Mouse (Mus musculus): ENCODE data around the gene Itih3. TPM values are rescaled to one million over a fixed set of nuclear protein-coding genes. Genes with fewer than 3 reads are reported as not detected.

Gene Itih3
- total and polyA plus RNA-seq, 3 experiments, result not detected

DNA sequence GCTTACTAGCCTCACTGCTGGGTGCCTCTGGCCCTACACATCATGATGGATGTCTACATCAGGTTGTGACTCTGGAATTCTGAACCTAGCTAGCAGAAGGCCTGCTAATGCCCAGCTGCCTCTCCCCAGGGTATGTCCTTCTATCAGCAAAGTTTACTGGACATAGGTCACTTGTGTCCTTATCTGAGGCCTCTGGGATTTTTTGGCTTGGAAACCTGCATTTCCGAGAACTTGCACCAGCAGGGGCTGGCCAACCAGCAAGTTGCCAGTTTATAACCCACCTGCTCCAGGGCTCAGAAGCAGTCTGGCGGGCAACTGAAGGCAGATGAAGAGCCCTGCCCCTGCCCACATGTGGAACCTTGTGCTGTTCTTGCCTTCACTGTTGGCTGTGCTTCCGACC, 37.4 kb downstream of the Itih3 start, which contains the start of gene Itih4:
Itih4 (plus strand) TSS at position 273 of the 400 bp plus-strand sequence.
- H3K27ac ChIP-seq (ENCODE audit: insufficient read depth, low read depth), result no peak within 1 kb of the TSS
- H3K9ac ChIP-seq (ENCODE audit: insufficient read depth, low read depth), result no peak within 1 kb of the TSS
- in situ Hi-C loops (cut with MboI; ENCODE audit: low pct_ligation_motif_present, low pct_unique_long_range_greater_than_20kb, low sequenced_read_pairs), result no loop called here

DNA sequence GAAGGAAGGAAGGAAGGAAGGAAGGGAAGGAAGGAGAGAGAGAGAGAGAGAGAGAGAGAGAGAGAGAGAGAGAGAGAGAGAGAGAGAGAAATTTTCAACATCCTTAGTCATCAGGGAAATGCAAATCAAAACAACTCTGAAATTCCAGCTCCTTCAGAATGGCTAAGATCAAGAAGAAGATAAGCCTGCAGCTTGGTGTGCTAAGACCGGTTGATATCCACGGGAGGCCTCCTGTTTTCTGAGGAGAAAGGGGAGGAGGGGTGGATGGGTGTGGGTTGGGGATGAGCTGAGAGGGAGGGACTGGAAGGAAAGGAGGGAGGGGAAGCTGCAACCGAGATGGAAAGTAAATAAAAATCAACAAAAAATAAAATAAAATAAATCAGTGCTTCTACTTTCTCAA, 38.3 kb downstream of the Itih3 start:
- H3K4me3 ChIP-seq (replicated peaks in 1 of 3; ENCODE audit: low read depth in 2 of 3, low read length in 2 of 3, poor library complexity in 1 of 3), result no peak overlapping the region
- peaks cover 0 to 14% of the 10 kb centered on the region in 2 experiments for H3K36me3 ChIP-seq (replicated peaks in 1 of 2; ENCODE audit: control insufficient read depth in 1 of 2, insufficient read depth in 1 of 2, low read length in 1 of 2)
- DNase-seq (ENCODE audit: extremely low read depth), result no peak
- no peaks in the 10 kb centered on the region for H3K79me2 ChIP-seq (replicated peaks; ENCODE audit: control insufficient read depth, extremely low read depth, insufficient read depth, poor library complexity, severe bottlenecking)
- H3K4me2 ChIP-seq (ENCODE audit: insufficient read depth, low read depth, poor library complexity, severe bottlenecking), result no peak overlapping the region
- H3K27ac ChIP-seq (ENCODE audit: insufficient read depth, low read depth), result no peak overlapping the region
- H3K9ac ChIP-seq (ENCODE audit: insufficient read depth, low read depth), result no peak overlapping the region
- peaks cover 4 to 7% of the 10 kb centered on the region in 2 experiments; a peak in 2 of 4 replicates for H3K4me1 ChIP-seq (ENCODE audit: control insufficient read depth in 1 of 2, insufficient read depth in 2 of 2)
- H3K9me3 ChIP-seq (replicated peaks; ENCODE audit: low read length), result no peaks in the 10 kb centered on the region
- TF ChIP-seq ZKSCAN1 (IDR thresholded peaks at IDR 0.05; ENCODE audit: borderline replicate concordance, low read depth, low read length) (no peak), E2F4 (IDR thresholded peaks at IDR 0.05; ENCODE audit: insufficient replicate concordance, low read depth, low read length) (no peak), PAX5 (IDR thresholded peaks at IDR 0.05; ENCODE audit: low read length) (no peak), USF2 (conservative IDR thresholded peaks at IDR 0.05; ENCODE audit: low read depth, low read length) (no peak), CTCF (conservative IDR thresholded peaks at IDR 0.05 in 1 of 2, IDR thresholded peaks at IDR 0.05 in 1 of 2; ENCODE audit: low read depth in 2 of 2, low read length in 2 of 2) (no peak), POLR2A (IDR thresholded peaks at IDR 0.05; ENCODE audit: low read depth, low read length) (no peak), UBTF (IDR thresholded peaks at IDR 0.05; ENCODE audit: low read depth, low read length) (no peak), JUN (IDR thresholded peaks at IDR 0.05; ENCODE audit: insufficient read depth, low read depth, low read length) (no peak), TCF12 (IDR thresholded peaks at IDR 0.05; ENCODE audit: low read depth, low read length) (no peak), MAFK (IDR thresholded peaks at IDR 0.05; ENCODE audit: insufficient replicate concordance, low read length) (no peak), HCFC1 (IDR thresholded peaks at IDR 0.05; ENCODE audit: low read depth, low read length) (no peak), BHLHE40 (IDR thresholded peaks at IDR 0.05; ENCODE audit: low read depth, low read length) (no peak), POLR2AphosphoS2 (IDR thresholded peaks at IDR 0.05; ENCODE audit: low read depth, low read length) (no peak), EP300 (IDR thresholded peaks at IDR 0.05; ENCODE audit: low read length) (no peak), SIN3A (IDR thresholded peaks at IDR 0.05; ENCODE audit: low read length) (no peak)
- in situ Hi-C loops (cut with MboI; ENCODE audit: low pct_ligation_motif_present, low pct_unique_long_range_greater_than_20kb, low sequenced_read_pairs) (no loop called here), dilution Hi-C loops (cut with MboI; ENCODE audit: extremely low pct_ligation_motif_present, extremely low pct_unique_long_range_greater_than_20kb, low sequenced_read_pairs) (no loop called here)
- peaks cover 20% of the 10 kb centered on the region for H3K27me3 ChIP-seq (replicated peaks)

More for the DNA sequence above, 37.4 kb downstream of the Itih3 start, which contains the start of gene Itih4:
- H3K4me1 ChIP-seq (ENCODE audit: control insufficient read depth in 1 of 2, insufficient read depth in 2 of 2), result peaks cover 4 to 7% of the 10 kb centered on the region in 2 experiments; a peak in 2 of 4 replicates
- no peak within 1 kb of the TSS for H3K4me2 ChIP-seq (ENCODE audit: insufficient read depth, low read depth, poor library complexity, severe bottlenecking)
- dilution Hi-C loops (cut with MboI; ENCODE audit: extremely low pct_ligation_motif_present, extremely low pct_unique_long_range_greater_than_20kb, low sequenced_read_pairs), result no loop called here
- no peak within 1 kb of the TSS for H3K4me3 ChIP-seq (replicated peaks in 1 of 3; ENCODE audit: low read depth in 2 of 3, low read length in 2 of 3, poor library complexity in 1 of 3)
- TF ChIP-seq GABPA (IDR thresholded peaks at IDR 0.05; ENCODE audit: insufficient replicate concordance, low read depth, low read length) (no peak), ZMIZ1 (IDR thresholded peaks at IDR 0.05; ENCODE audit: low read depth, low read length) (no peak), MXI1 (IDR thresholded peaks at IDR 0.05; ENCODE audit: low read depth, low read length) (no peak), MAFK (IDR thresholded peaks at IDR 0.05; ENCODE audit: insufficient replicate concordance, low read length) (no peak), MEF2A (IDR thresholded peaks at IDR 0.05; ENCODE audit: borderline replicate concordance, low read depth, low read length) (no peak), MAZ (IDR thresholded peaks at IDR 0.05; ENCODE audit: low read depth, low read length) (no peak), HCFC1 (IDR thresholded peaks at IDR 0.05; ENCODE audit: low read depth, low read length) (no peak), TCF12 (IDR thresholded peaks at IDR 0.05; ENCODE audit: low read depth, low read length) (no peak)
- no peaks in the 10 kb centered on the region for H3K79me2 ChIP-seq (replicated peaks; ENCODE audit: control insufficient read depth, extremely low read depth, insufficient read depth, poor library complexity, severe bottlenecking)
- no peaks in the 10 kb centered on the region for H3K9me3 ChIP-seq (replicated peaks; ENCODE audit: low read length)
- peaks cover 0 to 8% of the 10 kb centered on the region in 2 experiments for H3K36me3 ChIP-seq (replicated peaks in 1 of 2; ENCODE audit: control insufficient read depth in 1 of 2, insufficient read depth in 1 of 2, low read length in 1 of 2)
- no peak for DNase-seq (ENCODE audit: extremely low read depth)
- H3K27me3 ChIP-seq (replicated peaks), result peaks cover 26% of the 10 kb centered on the region
